Mouse (Mus musculus): ENCODE results near the gene AI467606. TPM values are rescaled to one million over a fixed set of nuclear protein-coding genes. Genes with fewer than 3 reads are reported as not detected.

Gene AI467606
- total RNA-seq (2014; rRNA removed) (0.68 and 2.3 TPM in 2 replicates), polyA plus RNA-seq (2015; fragmentation: Nextera tagmentation; extraction: Ambion mirVana) (1.0 and 1.1 TPM in 2 replicates)

GRCm38 (mm10) chr7:127091114-127091896 lies at the start of gene AI467606:
Gene AI467606, plus strand, starts transcription at chr7:127091359.
- no peak within 1 kb of the TSS for H3K4me3 ChIP-seq (ENCODE audit: low read length)
- H3K9me3 ChIP-seq (ENCODE audit: low read length), result no peaks in the 10 kb centered on the region
- H3K27me3 ChIP-seq (ENCODE audit: insufficient read depth, low read length), result no peaks in the 10 kb centered on the region
- peak within 1 kb of the TSS; percentile 16; the same call in 1 of the 2 replicates for H3K4me2 ChIP-seq (ENCODE audit: low read depth, low read length)
- no peaks in the 10 kb centered on the region for H3K4me1 ChIP-seq (ENCODE audit: insufficient read depth, low read length)
- TF ChIP-seq CTCF (IDR thresholded peaks at IDR 0.05; ENCODE audit: low read depth), result no peak
- WGBS, result 75% methylated on average over 16 of the region's 16 CpGs
- no peak within 1 kb of the TSS for H3K27ac ChIP-seq
- H3K36me3 ChIP-seq (ENCODE audit: insufficient read depth, low read length), result no peaks in the 10 kb centered on the region
- ATAC-seq (no peak), DNase-seq (ENCODE audit: low spot score) (no peak)
- H3K9ac ChIP-seq (replicated peaks; ENCODE audit: low read length), result no peak within 1 kb of the TSS

DNA sequence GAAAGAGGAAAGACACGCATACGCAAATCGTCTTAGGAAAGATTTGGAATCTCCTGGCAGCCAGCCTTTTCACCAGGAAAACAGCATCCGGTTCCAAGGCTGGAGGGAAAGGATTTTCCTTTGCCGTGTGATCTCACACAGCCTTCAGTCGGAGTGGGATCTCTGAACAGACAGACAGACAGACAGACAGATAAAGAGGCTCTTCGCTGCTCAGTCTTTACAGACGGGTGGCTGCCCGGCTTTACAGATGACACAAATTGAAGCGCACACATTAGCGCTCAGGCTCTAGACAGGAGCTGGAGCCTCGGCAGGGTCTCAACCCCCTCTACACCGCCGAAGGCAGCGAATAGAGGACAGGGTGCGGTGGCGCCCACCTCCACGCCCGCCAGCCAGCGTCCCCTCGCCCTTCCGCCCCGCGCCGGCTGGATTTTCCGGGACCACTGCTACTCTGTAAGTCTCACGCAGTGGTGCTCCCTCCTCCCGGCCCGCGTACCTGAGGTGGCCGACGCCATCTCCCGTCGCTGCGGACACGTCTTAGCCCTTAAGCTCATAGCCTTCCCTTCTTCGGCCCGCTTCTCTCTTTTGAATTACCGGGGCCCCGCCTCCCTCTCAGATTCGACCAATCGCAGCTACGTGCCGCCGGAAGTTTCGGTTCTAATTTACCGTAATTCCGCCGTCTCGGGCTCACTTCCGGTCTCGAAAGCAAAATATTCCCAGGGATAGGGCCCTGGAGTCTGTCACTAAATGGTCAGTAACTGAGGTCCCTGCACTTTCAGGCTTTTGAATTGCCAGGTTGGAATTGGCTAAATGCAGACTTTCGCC lies 49.1 kb upstream of the AI467606 start, which contains the start of gene Kif22:
Gene Kif22 (minus strand): TSS at position 621 of the 822 bp plus-strand sequence.
- DNase-seq (ENCODE audit: low spot score) (peak; percentile 94), ATAC-seq (peak; percentile 92)
- H3K9ac ChIP-seq (replicated peaks; ENCODE audit: low read length), result peak within 1 kb of the TSS; percentile 63
- peak within 1 kb of the TSS; percentile 98 for H3K4me2 ChIP-seq (ENCODE audit: low read depth, low read length)
- no peak for TF ChIP-seq CTCF (IDR thresholded peaks at IDR 0.05; ENCODE audit: low read depth)
- H3K4me3 ChIP-seq (ENCODE audit: low read length), result peak within 1 kb of the TSS; percentile 71
- H3K27me3 ChIP-seq (ENCODE audit: insufficient read depth, low read length), result no peaks in the 10 kb centered on the region
- H3K36me3 ChIP-seq (ENCODE audit: insufficient read depth, low read length), result no peaks in the 10 kb centered on the region
- H3K27ac ChIP-seq, result peak within 1 kb of the TSS; percentile 74
- peaks cover 8% of the 10 kb centered on the region; the same call in 1 of the 2 replicates for H3K4me1 ChIP-seq (ENCODE audit: insufficient read depth, low read length)
- under 1% methylated on average over 53 of the region's 53 CpGs for WGBS
- no peaks in the 10 kb centered on the region for H3K9me3 ChIP-seq (ENCODE audit: low read length)

DNA sequence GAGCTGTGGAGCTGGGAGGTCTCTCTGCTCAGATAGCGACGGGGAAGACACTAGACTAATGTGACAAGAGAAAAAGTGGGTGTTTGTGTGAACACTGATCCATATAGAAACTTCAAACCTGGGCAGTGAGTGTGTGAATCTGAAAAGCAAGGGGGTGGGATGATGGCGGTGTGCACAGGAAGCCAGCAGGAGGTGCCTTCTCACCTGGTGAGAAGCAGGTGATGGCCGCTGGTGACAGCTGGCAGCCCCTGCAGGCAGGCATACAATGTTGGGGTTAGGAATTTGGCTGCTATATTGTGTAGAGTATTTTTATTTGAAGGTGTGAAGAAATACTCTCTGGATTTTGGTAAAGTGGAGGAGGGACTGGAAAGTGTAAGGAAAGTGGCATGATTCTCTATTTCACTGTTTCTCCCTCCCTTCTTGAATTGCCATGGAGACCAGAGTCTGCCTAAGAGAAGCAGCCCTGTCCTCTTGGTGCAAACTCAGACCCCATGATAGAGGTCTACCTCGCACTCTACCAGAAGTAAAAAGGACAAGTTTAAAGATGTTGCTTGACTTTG lies 36.1 kb upstream of the AI467606 start:
- WGBS, result 75% methylated on average over 5 of the region's 5 CpGs
- Histone ChIP-seq H3K9me3 (ENCODE audit: low read length) (no peaks in the 10 kb centered on the region), H3K4me3 (ENCODE audit: low read length) (no peak overlapping the region), H3K36me3 (ENCODE audit: insufficient read depth, low read length) (no peaks in the 10 kb centered on the region), H3K4me1 (ENCODE audit: insufficient read depth, low read length) (no peaks in the 10 kb centered on the region), H3K4me2 (ENCODE audit: low read depth, low read length) (no peak overlapping the region), H3K27me3 (ENCODE audit: insufficient read depth, low read length) (no peaks in the 10 kb centered on the region), H3K27ac (no peak overlapping the region), H3K9ac (replicated peaks; ENCODE audit: low read length) (no peak overlapping the region)
- ATAC-seq, result no peak
- no peak for DNase-seq (ENCODE audit: low spot score)
- TF ChIP-seq CTCF (IDR thresholded peaks at IDR 0.05; ENCODE audit: low read depth), result no peak

- no peak overlapping the region for H3K9ac ChIP-seq (replicated peaks; ENCODE audit: low read length)
- no peaks in the 10 kb centered on the region for H3K27me3 ChIP-seq (ENCODE audit: insufficient read depth, low read length)
- ATAC-seq (no peak), DNase-seq (ENCODE audit: low spot score) (no peak)
- no peak overlapping the region for H3K27ac ChIP-seq
- 0 out of 2 replicates have a peak, but pooled peaks cover 2% of the 10 kb centered on the region for H3K9me3 ChIP-seq (ENCODE audit: low read length)
- no peak overlapping the region for H3K4me2 ChIP-seq (ENCODE audit: low read depth, low read length)
- H3K4me3 ChIP-seq (ENCODE audit: low read length), result no peak overlapping the region
- H3K4me1 ChIP-seq (ENCODE audit: insufficient read depth, low read length), result no peaks in the 10 kb centered on the region
- WGBS, result 88% methylated on average over 6 of the region's 6 CpGs
- no peak for TF ChIP-seq CTCF (IDR thresholded peaks at IDR 0.05; ENCODE audit: low read depth)
- no peaks in the 10 kb centered on the region for H3K36me3 ChIP-seq (ENCODE audit: insufficient read depth, low read length)
Measured at GRCm38 (mm10) chr7:127065538-127065937, 25.6 kb upstream of the AI467606 start.

- H3K9me3 ChIP-seq (ENCODE audit: low read length), result 0 out of 2 replicates have a peak, but pooled peaks cover 2% of the 10 kb centered on the region
- no peaks in the 10 kb centered on the region for H3K27me3 ChIP-seq (ENCODE audit: insufficient read depth, low read length)
- no peak overlapping the region for H3K9ac ChIP-seq (replicated peaks; ENCODE audit: low read length)
- DNase-seq (ENCODE audit: low spot score) (no peak), ATAC-seq (no peak)
- H3K27ac ChIP-seq, result no peak overlapping the region
- H3K4me1 ChIP-seq (ENCODE audit: insufficient read depth, low read length), result no peaks in the 10 kb centered on the region
- no peak overlapping the region for H3K4me2 ChIP-seq (ENCODE audit: low read depth, low read length)
- TF ChIP-seq CTCF (IDR thresholded peaks at IDR 0.05; ENCODE audit: low read depth), result no peak
- H3K4me3 ChIP-seq (ENCODE audit: low read length), result no peak overlapping the region
- H3K36me3 ChIP-seq (ENCODE audit: insufficient read depth, low read length), result no peaks in the 10 kb centered on the region
- WGBS, result 78% methylated on average over 4 of the region's 4 CpGs
Measured at GRCm38 (mm10) chr7:127066317-127066716, 24.8 kb upstream of the AI467606 start.

DNA sequence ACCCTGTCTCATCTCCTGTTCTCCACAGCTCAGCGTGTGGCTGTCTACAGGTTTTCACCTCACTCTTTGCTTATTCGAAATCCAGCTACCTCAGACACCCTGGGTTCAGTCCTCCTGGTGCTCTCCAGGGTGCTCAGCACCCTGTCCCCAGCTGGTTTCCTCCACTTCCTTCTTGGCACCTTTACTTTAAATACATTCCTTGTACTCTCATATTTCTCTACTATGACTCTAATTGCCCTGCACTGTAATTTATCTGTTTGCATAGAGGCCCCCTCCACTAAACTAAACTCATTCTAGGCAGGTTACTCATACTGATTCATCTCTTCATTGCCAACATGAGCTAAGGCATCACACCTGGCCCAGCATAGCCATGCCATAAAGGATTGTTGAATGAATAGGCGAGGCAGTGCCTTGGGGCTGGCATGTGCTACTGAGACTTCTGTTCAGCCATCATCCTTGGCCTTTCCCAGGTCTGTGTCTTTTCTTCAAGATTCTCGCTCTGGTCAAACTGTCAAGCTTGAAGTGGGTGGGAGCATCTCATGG lies 20.2 kb upstream of the AI467606 start:
- no peaks in the 10 kb centered on the region for H3K27me3 ChIP-seq (ENCODE audit: insufficient read depth, low read length)
- no peaks in the 10 kb centered on the region for H3K36me3 ChIP-seq (ENCODE audit: insufficient read depth, low read length)
- no peaks in the 10 kb centered on the region for H3K9me3 ChIP-seq (ENCODE audit: low read length)
- DNase-seq (ENCODE audit: low spot score) (no peak), ATAC-seq (no peak)
- no peak overlapping the region for H3K27ac ChIP-seq
- WGBS, result 80% methylated on average over 4 of the region's 4 CpGs
- no peak for TF ChIP-seq CTCF (IDR thresholded peaks at IDR 0.05; ENCODE audit: low read depth)
- H3K4me2 ChIP-seq (ENCODE audit: low read depth, low read length), result no peak overlapping the region
- no peaks in the 10 kb centered on the region for H3K4me1 ChIP-seq (ENCODE audit: insufficient read depth, low read length)
- no peak overlapping the region for H3K4me3 ChIP-seq (ENCODE audit: low read length)
- no peak overlapping the region for H3K9ac ChIP-seq (replicated peaks; ENCODE audit: low read length)

Measured in hindbrain, postnatal 0 days (tissue).